Mouse (Mus musculus) kidney, adult 2 months (tissue): ENCODE measurements at regions not wholly inside any gene's neighbourhood (a gene's known extent, or its start where the extent isn't known, plus 50 kb on each side); places are given as distances from the start of the nearest gene placed in this dataset.

Experiments
- CTCF ChIP-seq: fragments of 200-500 bp; conservative IDR thresholded peaks from 2 replicates; pipeline ENCODE4 v1.5.1; 2011; ENCODE audit warnings: low read depth, mild to moderate bottlenecking, control low read depth, low read length, moderate library complexity, mixed read lengths; ENCODE audit not compliant: insufficient read depth, insufficient read length
- POLR2A ChIP-seq: fragments of 200-500 bp; IDR thresholded peaks from one replicate; pipeline ENCODE4 v1.6.1; 2011; ENCODE audit warnings: low read depth, low read length, control low read depth

DNA sequence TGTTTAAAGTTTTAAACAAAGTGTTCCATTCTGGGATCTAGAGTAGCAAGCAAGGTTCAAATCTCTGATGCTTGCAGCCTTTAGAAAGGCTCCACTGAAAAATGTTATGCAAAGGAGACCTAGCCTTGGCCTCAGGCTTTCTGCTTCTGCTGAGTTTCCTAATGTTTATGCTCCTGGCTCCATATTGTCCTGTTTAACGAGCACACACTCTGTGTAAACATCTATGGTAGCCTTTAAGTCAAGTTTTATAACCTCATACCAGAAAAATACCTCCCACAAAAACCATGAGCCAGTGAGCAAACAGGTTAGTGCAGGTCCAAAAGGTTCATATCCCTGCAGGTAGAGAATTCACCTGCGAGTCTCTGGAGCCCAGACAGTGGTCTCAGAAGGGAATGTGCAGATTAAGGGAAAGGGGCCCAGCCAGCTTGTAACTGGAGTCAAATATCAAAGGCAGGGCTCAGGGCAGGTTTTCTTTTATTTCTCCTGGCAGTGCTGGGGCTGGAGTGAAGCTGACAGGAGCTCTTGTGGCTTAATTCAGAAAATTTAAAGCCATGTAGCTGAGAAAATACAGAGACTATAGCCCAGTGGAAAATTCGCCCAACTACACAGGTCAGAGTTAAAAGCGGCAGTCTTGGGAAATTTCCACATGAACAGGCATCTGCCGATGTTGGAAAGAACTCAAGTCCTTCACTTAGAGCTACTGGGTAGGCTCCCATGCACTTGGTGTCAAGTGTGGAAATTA is 220.3 kb downstream of the Ikzf2 start:
- TF ChIP-seq CTCF (no peak), POLR2A (no peak)
